Mouse (Mus musculus) heart, embryonic 10.5 days (tissue): ENCODE results near the gene Agt. TPM values are rescaled to one million over a fixed set of nuclear protein-coding genes. Genes with fewer than 3 reads are reported as not detected.

Source experiments
- DNase-seq: peaks from one replicate; pipeline ENCODE4 v3.0.0-alpha.2; 2017; ENCODE audit warnings: low spot score
- H3K27ac ChIP-seq: fragments of 300-500 bp; sonication (generic); 2 replicates; pipeline ENCODE4 v1.5.1; 2016; ENCODE audit warnings: mild to moderate bottlenecking
- H3K27me3 ChIP-seq: fragments of 300-500 bp; sonication (generic); 2 replicates; pipeline ENCODE4 v1.6.1; 2016; ENCODE audit warnings: mild to moderate bottlenecking; ENCODE audit not compliant: poor library complexity, insufficient read depth, severe bottlenecking
- H3K36me3 ChIP-seq: fragments of 300-500 bp; sonication (generic); 2 replicates; pipeline ENCODE4 v1.6.1; 2016; ENCODE audit warnings: mild to moderate bottlenecking, moderate library complexity
- H3K4me1 ChIP-seq: fragments of 300-500 bp; sonication (generic); 2 replicates; pipeline ENCODE4 v1.6.1; 2016; ENCODE audit warnings: mild to moderate bottlenecking
- H3K4me3 ChIP-seq: fragments of 300-500 bp; sonication (generic); 2 replicates; pipeline ENCODE4 v1.5.1; 2016; ENCODE audit warnings: mild to moderate bottlenecking, moderate library complexity
- H3K9me3 ChIP-seq: fragments of 300-500 bp; sonication (generic); 2 replicates; pipeline ENCODE4 v1.6.1; 2016; ENCODE audit warnings: mild to moderate bottlenecking, moderate library complexity
- WGBS: fragments of 180-500 bp; shearing (Covaris S2); methylation state at CpG from one replicate; pipeline ENCODE4 v1.1.7; 2016; 5-methylcytosine and 5-hydroxymethylcytosine counted together
- polyA plus RNA-seq: library from polyadenylated mRNA; unstranded; fragments of >200 nt; fragmentation: Nextera tagmentation; extraction: Ambion mirVana; gene quantifications from 2 replicates; pipeline ENCODE4 v1.2.1, GENCODE M21; 2016

The Agt gene
- 0.26 and 0.84 TPM in 2 replicates for polyA plus RNA-seq

GRCm38 (mm10) chr8:124569593-124569992 is at the start of gene Agt:
TSS of gene Agt (minus strand) at chr8:124569706.
- DNase-seq: no peak
- peak within 1 kb of the TSS; percentile 59 for H3K27ac ChIP-seq

GRCm38 (mm10) chr8:124618252-124618651 is 48.7 kb upstream of the Agt start:
- Histone ChIP-seq H3K4me1 (0 out of 2 replicates have a peak, but pooled peaks cover 8% of the 10 kb centered on the region), H3K36me3 (no peaks in the 10 kb centered on the region), H3K27ac (no peak overlapping the region), H3K27me3 (peaks cover 15% of the 10 kb centered on the region), H3K9me3 (no peaks in the 10 kb centered on the region), H3K4me3 (no peak overlapping the region)
- DNase-seq: no peak
- 62% methylated on average over 9 of the region's 9 CpGs for WGBS

More at GRCm38 (mm10) chr8:124569593-124569992, at the start of gene Agt:
- Histone ChIP-seq H3K4me3 (no peak within 1 kb of the TSS), H3K4me1 (peaks cover 19% of the 10 kb centered on the region), H3K27me3 (peaks cover 25% of the 10 kb centered on the region; the same call in 1 of the 2 replicates), H3K9me3 (no peaks in the 10 kb centered on the region), H3K36me3 (no peaks in the 10 kb centered on the region)
- 71% methylated on average over 2 of the region's 2 CpGs for WGBS

- Histone ChIP-seq H3K27ac (peak overlapping the region; percentile 66; the same call in 1 of the 2 replicates), H3K36me3 (no peaks in the 10 kb centered on the region), H3K4me3 (peak overlapping the region; percentile 58), H3K4me1 (0 out of 2 replicates have a peak, but pooled peaks cover 8% of the 10 kb centered on the region), H3K27me3 (peaks cover 15% of the 10 kb centered on the region), H3K9me3 (no peaks in the 10 kb centered on the region)
- WGBS: 13% methylated on average over 17 of the region's 17 CpGs
- peak; percentile 87 for DNase-seq
Observed at GRCm38 (mm10) chr8:124617266-124617869, 47.9 kb upstream of the Agt start.

GRCm38 (mm10) chr8:124614325-124614724 is 44.8 kb upstream of the Agt start:
- no peak for DNase-seq
- WGBS: 75% methylated on average over 5 of the region's 6 CpGs
- H3K27me3 ChIP-seq: peaks cover 15% of the 10 kb centered on the region
- H3K27ac ChIP-seq: no peak overlapping the region
- no peak overlapping the region for H3K4me3 ChIP-seq
- H3K9me3 ChIP-seq: no peaks in the 10 kb centered on the region
- H3K4me1 ChIP-seq: 0 out of 2 replicates have a peak, but pooled peaks cover 8% of the 10 kb centered on the region
- H3K36me3 ChIP-seq: no peaks in the 10 kb centered on the region

GRCm38 (mm10) chr8:124608972-124609353 is 39.5 kb upstream of the Agt start:
- H3K27me3 ChIP-seq: peaks cover 17% of the 10 kb centered on the region; the same call in 1 of the 2 replicates
- 74% methylated on average over 9 of the region's 9 CpGs for WGBS
- H3K4me3 ChIP-seq: no peak overlapping the region
- no peaks in the 10 kb centered on the region for H3K9me3 ChIP-seq
- no peak for DNase-seq
- H3K36me3 ChIP-seq: no peaks in the 10 kb centered on the region
- no peaks in the 10 kb centered on the region for H3K4me1 ChIP-seq
- no peak overlapping the region for H3K27ac ChIP-seq

- no peak overlapping the region for H3K4me3 ChIP-seq
- 73% methylated on average over 13 of the region's 13 CpGs for WGBS
- H3K4me1 ChIP-seq: no peaks in the 10 kb centered on the region
- DNase-seq: no peak
- H3K36me3 ChIP-seq: no peaks in the 10 kb centered on the region
- peaks cover 17% of the 10 kb centered on the region; the same call in 1 of the 2 replicates for H3K27me3 ChIP-seq
- H3K27ac ChIP-seq: no peak overlapping the region
- no peaks in the 10 kb centered on the region for H3K9me3 ChIP-seq
Observed at GRCm38 (mm10) chr8:124608239-124608971, 38.9 kb upstream of the Agt start.

- H3K9me3 ChIP-seq: no peaks in the 10 kb centered on the region
- 66% methylated on average over 5 of the region's 5 CpGs for WGBS
Observed at GRCm38 (mm10) chr8:124604066-124604465, 34.6 kb upstream of the Agt start.

GRCm38 (mm10) chr8:124589393-124589792 is 19.9 kb upstream of the Agt start:
- Histone ChIP-seq H3K9me3 (no peaks in the 10 kb centered on the region), H3K4me1 (peaks cover 13% of the 10 kb centered on the region), H3K4me3 (no peak overlapping the region), H3K36me3 (no peaks in the 10 kb centered on the region), H3K27me3 (no peaks in the 10 kb centered on the region), H3K27ac (no peak overlapping the region)
- no peak for DNase-seq
- WGBS: 76% methylated on average over 4 of the region's 4 CpGs

More at GRCm38 (mm10) chr8:124604066-124604465, 34.6 kb upstream of the Agt start:
- H3K36me3 ChIP-seq: no peaks in the 10 kb centered on the region
- H3K4me1 ChIP-seq: no peaks in the 10 kb centered on the region
- no peak overlapping the region for H3K27ac ChIP-seq
- H3K4me3 ChIP-seq: no peak overlapping the region
- DNase-seq: no peak
- H3K27me3 ChIP-seq: peaks cover 16% of the 10 kb centered on the region; the same call in 1 of the 2 replicates

- Histone ChIP-seq H3K4me3 (no peak overlapping the region), H3K27ac (no peak overlapping the region), H3K36me3 (no peaks in the 10 kb centered on the region), H3K4me1 (peaks cover 13% of the 10 kb centered on the region), H3K27me3 (no peaks in the 10 kb centered on the region), H3K9me3 (no peaks in the 10 kb centered on the region)
- 84% methylated on average over 2 of the region's 2 CpGs for WGBS
- no peak for DNase-seq
Observed at GRCm38 (mm10) chr8:124586556-124586955, 17.1 kb upstream of the Agt start.

- DNase-seq: no peak
- Histone ChIP-seq H3K9me3 (no peaks in the 10 kb centered on the region), H3K4me1 (peaks cover 13% of the 10 kb centered on the region), H3K36me3 (no peaks in the 10 kb centered on the region), H3K27ac (peak overlapping the region; percentile 32; the same call in 1 of the 2 replicates), H3K4me3 (no peak overlapping the region), H3K27me3 (no peaks in the 10 kb centered on the region)
- WGBS: 58% methylated on average over 3 of the region's 3 CpGs
Observed at GRCm38 (mm10) chr8:124585718-124586425, 16.4 kb upstream of the Agt start.

GRCm38 (mm10) chr8:124576751-124577150 is 7.2 kb upstream of the Agt start:
- Histone ChIP-seq H3K27ac (no peak overlapping the region), H3K36me3 (no peaks in the 10 kb centered on the region), H3K27me3 (no peaks in the 10 kb centered on the region), H3K4me1 (peaks cover 4% of the 10 kb centered on the region; the same call in 1 of the 2 replicates), H3K9me3 (no peaks in the 10 kb centered on the region), H3K4me3 (no peak overlapping the region)
- DNase-seq: no peak
- WGBS: 78% methylated on average over 1 of the region's 1 CpGs

GRCm38 (mm10) chr8:124575811-124576210 is 6.3 kb upstream of the Agt start, which contains the start of gene Capn9:
TSS of gene Capn9 (plus strand) at chr8:124576111.
- Histone ChIP-seq H3K36me3 (no peaks in the 10 kb centered on the region), H3K4me1 (peaks cover 10% of the 10 kb centered on the region; the same call in 1 of the 2 replicates), H3K27ac (no peak within 1 kb of the TSS), H3K27me3 (peaks cover 7% of the 10 kb centered on the region; the same call in 1 of the 2 replicates), H3K9me3 (no peaks in the 10 kb centered on the region), H3K4me3 (no peak within 1 kb of the TSS)
- WGBS: 83% methylated on average over 8 of the region's 8 CpGs
- no peak for DNase-seq
